Mouse (Mus musculus): ENCODE measurements around the gene Btd.

Btd gene

GRCm38 (mm10) chr14:31644931-31645547, 4.2 kb downstream of the Btd start:
- in situ Hi-C loops (cut with MboI, MseI) = loop anchor here in 1 of 2 experiments (25.0 kb wide), 1 partner anchor 842 kb away; no protein-coding TSS in a partner anchor

- in situ Hi-C loops (cut with MboI, MseI) = loop anchor here in 1 of 2 experiments (25.0 kb wide), 1 partner anchor 841 kb away; no protein-coding TSS in a partner anchor
Measured at GRCm38 (mm10) chr14:31645920-31646319, 5.1 kb downstream of the Btd start.

GRCm38 (mm10) chr14:31647991-31648390, 7.2 kb downstream of the Btd start:
- in situ Hi-C loops (cut with MboI, MseI) = loop anchor here in 1 of 2 experiments (25.0 kb wide), 1 partner anchor 839 kb away; no protein-coding TSS in a partner anchor

GRCm38 (mm10) chr14:31650347-31650746, 9.5 kb downstream of the Btd start:
- in situ Hi-C loops (cut with MboI, MseI) = loop anchor here (10.0 kb wide), 2 partner anchors 304 to 414 kb away; no protein-coding TSS in a partner anchor

GRCm38 (mm10) chr14:31651206-31651605, 10.4 kb downstream of the Btd start:
- in situ Hi-C loops (cut with MboI, MseI) = loop anchor here (10.0 kb wide), 2 partner anchors 304 to 414 kb away; no protein-coding TSS in a partner anchor

- in situ Hi-C loops (cut with MboI, MseI) = loop anchor here (10.0 kb wide), 2 partner anchors 303 to 413 kb away; no protein-coding TSS in a partner anchor
Measured at GRCm38 (mm10) chr14:31652106-31652505, 11.3 kb downstream of the Btd start.

- in situ Hi-C loops (cut with MboI, MseI) = loop anchor here (10.0 kb wide), 2 partner anchors 302 to 412 kb away; no protein-coding TSS in a partner anchor
Measured at GRCm38 (mm10) chr14:31652624-31653023, 11.8 kb downstream of the Btd start.

- in situ Hi-C loops (cut with MboI, MseI) = loop anchor here (10.0 kb wide), 2 partner anchors 302 to 412 kb away; no protein-coding TSS in a partner anchor
Measured at GRCm38 (mm10) chr14:31653101-31653875, 12.5 kb downstream of the Btd start.

GRCm38 (mm10) chr14:31654816-31655215, 14.0 kb downstream of the Btd start:
- in situ Hi-C loops (cut with MboI, MseI) = loop anchor here (5.0 to 10.0 kb wide), 3 partner anchors 132 to 410 kb away; no protein-coding TSS in a partner anchor

GRCm38 (mm10) chr14:31655406-31655805, 14.6 kb downstream of the Btd start:
- in situ Hi-C loops (cut with MboI, MseI) = loop anchor here (5.0 to 10.0 kb wide), 3 partner anchors 132 to 409 kb away; no protein-coding TSS in a partner anchor

- in situ Hi-C loops (cut with MboI, MseI) = loop anchor here (5.0 to 10.0 kb wide), 3 partner anchors 131 to 408 kb away; no protein-coding TSS in a partner anchor
Measured at GRCm38 (mm10) chr14:31656386-31656785, 15.6 kb downstream of the Btd start.

GRCm38 (mm10) chr14:31656857-31657645, 16.2 kb downstream of the Btd start:
- in situ Hi-C loops (cut with MboI, MseI) = loop anchor here (5.0 to 10.0 kb wide), 3 partner anchors 130 to 408 kb away; no protein-coding TSS in a partner anchor

- in situ Hi-C loops (cut with MboI, MseI) = loop anchor here (5.0 to 10.0 kb wide), 3 partner anchors 129 to 407 kb away; no protein-coding TSS in a partner anchor
Measured at GRCm38 (mm10) chr14:31658126-31658680, 17.4 kb downstream of the Btd start.

- in situ Hi-C loops (cut with MboI, MseI) = loop anchor here (5.0 to 10.0 kb wide), 3 partner anchors 128 to 405 kb away; no protein-coding TSS in a partner anchor
Measured at GRCm38 (mm10) chr14:31659501-31660181, 18.8 kb downstream of the Btd start.

- in situ Hi-C loops (cut with MboI, MseI) = no loop called here
Measured at GRCm38 (mm10) chr14:31660312-31661093, 19.7 kb downstream of the Btd start.

- in situ Hi-C loops (cut with MboI, MseI) = no loop called here
Measured at GRCm38 (mm10) chr14:31661671-31662554, 21.1 kb downstream of the Btd start.

GRCm38 (mm10) chr14:31662555-31663211, 21.9 kb downstream of the Btd start:
- in situ Hi-C loops (cut with MboI, MseI) = no loop called here

All from T-helper 17 cell (primary cell).